ENCODE assay signal across 12 mouse cellular contexts in the genomic region with DNA sequence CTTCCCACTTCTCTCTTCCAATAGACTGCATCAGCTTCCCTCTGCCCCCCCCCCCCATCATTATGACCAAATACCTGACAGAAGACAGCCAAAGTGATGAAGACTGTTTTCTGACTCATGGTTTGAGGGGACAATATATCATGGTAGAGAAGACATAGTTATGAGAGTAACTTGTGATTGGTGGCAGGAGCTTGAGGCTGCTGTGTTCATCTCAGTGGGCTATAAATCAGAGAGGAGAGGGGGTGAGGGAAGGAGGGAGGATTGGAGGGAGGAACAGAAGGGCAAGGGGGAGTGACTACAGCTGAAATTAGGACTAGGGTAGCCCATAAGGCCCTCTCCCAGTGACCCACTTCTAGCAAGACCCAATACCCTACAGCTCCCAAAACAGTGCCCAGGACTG.
"Had no signal": no experiment of that assay in that cellular context is flagged by ENCODE, and none has a peak within 500 bp of the region (broad histone marks: within the 10 kb centered on the region; RNA-seq: fewer than 3 reads in every experiment).

No protein-coding gene starts in this region.

- ATAC-seq: intestine, postnatal 0 days; liver, embryonic 12.5 days had no signal

- H3K36me3 ChIP-seq: limb, embryonic 15.5 days; liver, embryonic 12.5 days had no signal

- H3K9ac ChIP-seq: limb, embryonic 15.5 days; liver, embryonic 12.5 days; lung, embryonic 14.5 days had no signal

- H3K4me3 ChIP-seq: left cerebral cortex, adult 2 months; limb, embryonic 15.5 days; liver, embryonic 12.5 days; megakaryocyte, embryonic 14.5 days had no signal

- H3K9me3 ChIP-seq: limb, embryonic 15.5 days; liver, embryonic 12.5 days; megakaryocyte, embryonic 14.5 days had no signal

- H3K27me3 ChIP-seq: limb, embryonic 15.5 days; liver, embryonic 12.5 days had no signal

- H3K27ac ChIP-seq: left cerebral cortex, adult 2 months; limb, embryonic 15.5 days; liver, embryonic 12.5 days; macrophage had no signal

- H3K4me1 ChIP-seq: liver, embryonic 12.5 days had no signal

- H3K4me2 ChIP-seq: limb, embryonic 15.5 days; liver, embryonic 12.5 days; lung, embryonic 14.5 days had no signal

- DNase-seq: kidney, postnatal 10 days; lung, embryonic 14.5 days; lung, postnatal 10 days; midbrain, embryonic 14.5 days; thymus, adult 18-20 months; thymus, postnatal 14 days had no signal
